19 mouse cellular contexts compared by ENCODE assay signal in the genomic region with DNA sequence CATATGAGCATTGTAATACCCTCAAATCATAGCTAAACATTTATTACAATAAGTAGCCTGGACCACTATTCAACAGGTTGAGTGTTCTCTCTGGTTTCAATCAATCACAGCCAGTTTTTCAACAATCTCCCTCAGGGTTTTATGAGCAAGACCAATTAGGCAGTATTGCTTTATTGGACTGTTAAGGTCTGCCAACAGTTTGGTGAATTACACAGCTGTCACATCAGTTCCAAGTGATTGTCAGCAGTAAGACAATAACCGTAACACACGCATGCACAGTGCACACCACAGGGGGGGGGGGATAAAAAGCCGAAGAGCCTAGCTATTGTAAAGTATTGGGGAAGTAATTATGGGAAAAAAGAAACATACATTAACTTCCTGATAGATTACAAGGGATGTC.
DNase-seq lines count a peak whose midpoint lies in the region; ATAC-seq and TF ChIP-seq lines count a peak whose summit lies in the region.
"Had no signal": no experiment of that assay in that cellular context is flagged by ENCODE, and none has a peak within 500 bp of the region (broad histone marks: within the 10 kb centered on the region; RNA-seq: fewer than 3 reads in every experiment).

No protein-coding gene starts in this region.

- 44% methylated on average over 3 of the region's 3 CpGs for WGBS in embryonic facial prominence, embryonic 11.5 days
- 72% methylated on average over 3 of the region's 3 CpGs for WGBS in embryonic facial prominence, embryonic 10.5 days
- WGBS in forebrain, postnatal 0 days, result 30% methylated on average over 3 of the region's 3 CpGs
- WGBS in midbrain, embryonic 12.5 days, result 62% methylated on average over 3 of the region's 3 CpGs

- peak; percentile 78 for ATAC-seq in embryonic facial prominence, embryonic 11.5 days (replicated peaks; ENCODE audit: insufficient number of reproducible peaks, low FRiP score, low TSS enrichment, low read depth)
- ATAC-seq in forebrain, postnatal 0 days, result peak; percentile 32; the same call in 1 of the 2 replicates
- peak; percentile 87 for ATAC-seq in midbrain, embryonic 12.5 days (ENCODE audit: low FRiP score, low read depth)
- ATAC-seq: intestine, embryonic 16.5 days; lung, postnatal 0 days had no signal

- no peaks in the 10 kb centered on the region for H3K36me3 ChIP-seq in embryonic facial prominence, embryonic 11.5 days (replicated peaks; ENCODE audit: control insufficient read depth, insufficient read depth, low read depth, low read length)
- no peaks in the 10 kb centered on the region for H3K36me3 ChIP-seq in embryonic facial prominence, embryonic 10.5 days (replicated peaks)
- no peaks in the 10 kb centered on the region for H3K36me3 ChIP-seq in forebrain, postnatal 0 days (ENCODE audit: insufficient read depth)
- H3K36me3 ChIP-seq in midbrain, embryonic 12.5 days, result no peaks in the 10 kb centered on the region
- H3K36me3 ChIP-seq: heart, embryonic 13.5 days; liver, embryonic 15.5 days had no signal

- DNase-seq in embryonic facial prominence, embryonic 11.5 days (ENCODE audit: low spot score), result peak; percentile 19
- no peak for DNase-seq in embryonic facial prominence, embryonic 10.5 days (ENCODE audit: low spot score)
- DNase-seq in brain, embryonic 14.5 days (ENCODE audit: low read depth), result peak; percentile 76
- DNase-seq in forebrain, postnatal 0 days, result no peak
- no peak for DNase-seq in adrenal gland, postnatal 10 days
- no peak for DNase-seq in Muller cell, postnatal 12 days (ENCODE audit: inconsistent ontology term)
- DNase-seq in frontal cortex, postnatal 36 days (ENCODE audit: low spot score in 2 of 2), result no peak
- DNase-seq: adrenal gland, postnatal 25 days; cerebellum, adult 2 months; heart, postnatal 4 days; left cerebral cortex, postnatal 4 days had no signal

- H3K4me3 ChIP-seq in embryonic facial prominence, embryonic 11.5 days (ENCODE audit: low read depth, low read length), result no peak overlapping the region
- H3K4me3 ChIP-seq in embryonic facial prominence, embryonic 10.5 days, result no peak overlapping the region
- no peak overlapping the region for H3K4me3 ChIP-seq in forebrain, postnatal 0 days (ENCODE audit: low read depth, low read length)
- H3K4me3 ChIP-seq in midbrain, embryonic 12.5 days, result no peak overlapping the region
- H3K4me3 ChIP-seq: erythroblast, embryonic 14.5 days; heart, embryonic 13.5 days; layer of hippocampus, adult 2 months; liver, embryonic 15.5 days had no signal

- H3K27me3 ChIP-seq in embryonic facial prominence, embryonic 11.5 days (ENCODE audit: control insufficient read depth, insufficient read depth, low read length), result no peaks in the 10 kb centered on the region
- no peaks in the 10 kb centered on the region for H3K27me3 ChIP-seq in embryonic facial prominence, embryonic 10.5 days (replicated peaks; ENCODE audit: low read depth, poor library complexity, severe bottlenecking)
- no peaks in the 10 kb centered on the region for H3K27me3 ChIP-seq in forebrain, postnatal 0 days (ENCODE audit: insufficient read depth, low read length)
- no peaks in the 10 kb centered on the region for H3K27me3 ChIP-seq in midbrain, embryonic 12.5 days
- H3K27me3 ChIP-seq: CH12.LX; heart, embryonic 13.5 days; liver, embryonic 15.5 days had no signal

- H3K9me3 ChIP-seq in embryonic facial prominence, embryonic 11.5 days (replicated peaks; ENCODE audit: control insufficient read depth, low read length), result no peaks in the 10 kb centered on the region
- H3K9me3 ChIP-seq in embryonic facial prominence, embryonic 10.5 days, result no peaks in the 10 kb centered on the region
- H3K9me3 ChIP-seq in forebrain, postnatal 0 days (ENCODE audit: low read length), result no peaks in the 10 kb centered on the region
- H3K9me3 ChIP-seq in midbrain, embryonic 12.5 days, result no peaks in the 10 kb centered on the region
- H3K9me3 ChIP-seq: heart, embryonic 13.5 days; liver, embryonic 15.5 days had no signal

- TF ChIP-seq CTCF in brain, embryonic 14.5 days (IDR thresholded peaks at IDR 0.05; ENCODE audit: borderline replicate concordance, extremely low read depth, insufficient read depth, insufficient read length), result no peak
- TF ChIP-seq CTCF in forebrain, postnatal 0 days (IDR thresholded peaks at IDR 0.05; ENCODE audit: low read depth), result no peak

- H3K4me1 ChIP-seq in embryonic facial prominence, embryonic 11.5 days (ENCODE audit: control insufficient read depth, insufficient read depth, low read length), result no peaks in the 10 kb centered on the region
- H3K4me1 ChIP-seq in embryonic facial prominence, embryonic 10.5 days, result 0 out of 2 replicates have a peak, but pooled peaks cover 3% of the 10 kb centered on the region
- no peaks in the 10 kb centered on the region for H3K4me1 ChIP-seq in forebrain, postnatal 0 days (ENCODE audit: insufficient read depth)
- H3K4me1 ChIP-seq in midbrain, embryonic 12.5 days, result no peaks in the 10 kb centered on the region
- H3K4me1 ChIP-seq: heart, embryonic 13.5 days; liver, embryonic 15.5 days had no signal

- no peak for TF ChIP-seq POLR2A in brain, embryonic 14.5 days (IDR thresholded peaks at IDR 0.05; ENCODE audit: borderline replicate concordance, extremely low read depth, insufficient read depth, insufficient read length, poor library complexity, severe bottlenecking)

- no peak overlapping the region for H3K4me2 ChIP-seq in embryonic facial prominence, embryonic 11.5 days (ENCODE audit: low read depth, low read length)
- no peak overlapping the region for H3K4me2 ChIP-seq in forebrain, postnatal 0 days (ENCODE audit: low read depth)
- H3K4me2 ChIP-seq in midbrain, embryonic 12.5 days (replicated peaks), result no peak overlapping the region
- H3K4me2 ChIP-seq: heart, embryonic 13.5 days; liver, embryonic 15.5 days had no signal

- H3K27ac ChIP-seq in embryonic facial prominence, embryonic 11.5 days (replicated peaks; ENCODE audit: low read depth, low read length), result no peak overlapping the region
- no peak overlapping the region for H3K27ac ChIP-seq in embryonic facial prominence, embryonic 10.5 days (replicated peaks)
- H3K27ac ChIP-seq in forebrain, postnatal 0 days (ENCODE audit: low read depth, low read length), result no peak overlapping the region
- H3K27ac ChIP-seq in midbrain, embryonic 12.5 days (replicated peaks), result no peak overlapping the region
- H3K27ac ChIP-seq: heart, embryonic 13.5 days; layer of hippocampus, adult 2 months; liver, embryonic 15.5 days had no signal

- H3K9ac ChIP-seq in embryonic facial prominence, embryonic 11.5 days (replicated peaks; ENCODE audit: low read length), result no peak overlapping the region
- H3K9ac ChIP-seq in forebrain, postnatal 0 days, result no peak overlapping the region
- no peak overlapping the region for H3K9ac ChIP-seq in midbrain, embryonic 12.5 days (replicated peaks)
- H3K9ac ChIP-seq: heart, embryonic 13.5 days; liver, embryonic 15.5 days had no signal

Comparison
In these comparisons a context has a peak if more than half of its experiments do, and no peak if none do; other contexts are left out.
1. DNase-seq: peak in embryonic facial prominence, embryonic 11.5 days (single experiment) and brain, embryonic 14.5 days (single experiment); none in embryonic facial prominence, embryonic 10.5 days (single experiment), forebrain, postnatal 0 days (single experiment), adrenal gland, postnatal 10 days (single experiment), Muller cell, postnatal 12 days (single experiment) and frontal cortex, postnatal 36 days (0 of 2).
2. ATAC-seq: peak in every context shown above with its lines; median percentile 87 in midbrain, embryonic 12.5 days; 78 in embryonic facial prominence, embryonic 11.5 days; 32 in forebrain, postnatal 0 days.